Mouse (Mus musculus): Measurements from ENCODE around the gene Mettl13. TPM values are rescaled to one million over a fixed set of nuclear protein-coding genes. Genes with fewer than 3 reads are reported as not detected.

Gene Mettl13
- total RNA-seq (2021) (10 to 100 TPM; 13.2 to 18.3 TPM), polyA plus RNA-seq (2012; rRNA removed) (4.7 and 6.2 TPM in 2 replicates)
- long read RNA-seq, full-length matches to known transcripts: 20 of 25 reads
- long read RNA-seq, partial matches to known transcripts: 2 of 25 reads
- long read RNA-seq, other reads (novel, unspliced or antisense): 3 of 25 reads

- DNase-seq: peak; percentile 93
Measured at GRCm38 (mm10) chr1:162548016-162548916, at the start of gene Mettl13. TSS of gene Mettl13 (minus strand) at chr1:162548551.

GRCm38 (mm10) chr1:162597379-162598102, 49.2 kb upstream of the Mettl13 start:
- DNase-seq: no peak

GRCm38 (mm10) chr1:162590415-162590997, 42.2 kb upstream of the Mettl13 start:
- DNase-seq: no peak

GRCm38 (mm10) chr1:162589443-162589842, 41.1 kb upstream of the Mettl13 start:
- peak; percentile 5 for DNase-seq

GRCm38 (mm10) chr1:162588606-162589005, 40.3 kb upstream of the Mettl13 start:
- DNase-seq: no peak

GRCm38 (mm10) chr1:162586282-162586681, 37.9 kb upstream of the Mettl13 start:
- DNase-seq: no peak

GRCm38 (mm10) chr1:162582884-162583283, 34.5 kb upstream of the Mettl13 start:
- no peak for DNase-seq

GRCm38 (mm10) chr1:162575098-162575497, 26.7 kb upstream of the Mettl13 start:
- no peak for DNase-seq

GRCm38 (mm10) chr1:162570931-162571601, 22.7 kb upstream of the Mettl13 start:
- peak; percentile 40 for DNase-seq

GRCm38 (mm10) chr1:162570260-162570748, 22.0 kb upstream of the Mettl13 start, which contains the start of gene Vamp4:
TSS of gene Vamp4 (plus strand) at chr1:162570515.
- peak; percentile 97 for DNase-seq

GRCm38 (mm10) chr1:162567351-162567750, 19.0 kb upstream of the Mettl13 start:
- DNase-seq: no peak

GRCm38 (mm10) chr1:162564992-162565391, 16.6 kb upstream of the Mettl13 start:
- DNase-seq: no peak

GRCm38 (mm10) chr1:162563236-162563635, 14.9 kb upstream of the Mettl13 start:
- no peak for DNase-seq

GRCm38 (mm10) chr1:162554193-162554592, 5.8 kb upstream of the Mettl13 start:
- DNase-seq: no peak

GRCm38 (mm10) chr1:162552956-162553355, 4.6 kb upstream of the Mettl13 start:
- no peak for DNase-seq

- DNase-seq: no peak
Measured at GRCm38 (mm10) chr1:162549615-162550283, 1.4 kb upstream of the Mettl13 start.

GRCm38 (mm10) chr1:162548917-162549613, 714 bp upstream of the Mettl13 start:
- DNase-seq: no peak

- no peak for DNase-seq
Measured at GRCm38 (mm10) chr1:162547607-162548006, 744 bp downstream of the Mettl13 start.

- DNase-seq: no peak
Measured at GRCm38 (mm10) chr1:162543231-162543630, 5.1 kb downstream of the Mettl13 start.

Measured in adrenal gland, adult 2 months (tissue).